ENCODE assay signal across 16 mouse cellular contexts in genomic region chr1:92069932-92070677, GRCm38 (mm10).
DNase-seq lines count a peak whose midpoint lies in the region; ATAC-seq and TF ChIP-seq lines count a peak whose summit lies in the region.
"Had no signal": no experiment of that assay in that cellular context is flagged by ENCODE, and none has a peak within 500 bp of the region (broad histone marks: within the 10 kb centered on the region; RNA-seq: fewer than 3 reads in every experiment).

No protein-coding gene starts in this region.

- H3K27me3 ChIP-seq in embryonic facial prominence, embryonic 11.5 days (ENCODE audit: control insufficient read depth, insufficient read depth, low read length), result no peaks in the 10 kb centered on the region
- H3K27me3 ChIP-seq in embryonic facial prominence, embryonic 10.5 days (replicated peaks; ENCODE audit: low read depth, poor library complexity, severe bottlenecking), result no peaks in the 10 kb centered on the region
- no peaks in the 10 kb centered on the region for H3K27me3 ChIP-seq in forebrain, embryonic 12.5 days
- no peaks in the 10 kb centered on the region for H3K27me3 ChIP-seq in hindbrain, embryonic 14.5 days (ENCODE audit: control insufficient read depth, insufficient read depth, low read length)
- no peaks in the 10 kb centered on the region for H3K27me3 ChIP-seq in neural tube, embryonic 12.5 days (replicated peaks)
- H3K27me3 ChIP-seq in intestine, postnatal 0 days (replicated peaks; ENCODE audit: control insufficient read depth, insufficient read depth, low read length), result no peaks in the 10 kb centered on the region
- no peaks in the 10 kb centered on the region for H3K27me3 ChIP-seq in kidney, adult 2 months (replicated peaks; ENCODE audit: control insufficient read depth, insufficient read depth, low read length)
- H3K27me3 ChIP-seq: Patski had no signal

- no peak for TF ChIP-seq POLR2A in kidney, adult 2 months (IDR thresholded peaks at IDR 0.05; ENCODE audit: low read depth, low read length)

- H3K9me3 ChIP-seq in embryonic facial prominence, embryonic 11.5 days (replicated peaks; ENCODE audit: control insufficient read depth, low read length), result no peaks in the 10 kb centered on the region
- no peaks in the 10 kb centered on the region for H3K9me3 ChIP-seq in embryonic facial prominence, embryonic 10.5 days
- H3K9me3 ChIP-seq in forebrain, embryonic 12.5 days, result no peaks in the 10 kb centered on the region
- H3K9me3 ChIP-seq in hindbrain, embryonic 14.5 days (ENCODE audit: control insufficient read depth, low read length), result no peaks in the 10 kb centered on the region
- no peaks in the 10 kb centered on the region for H3K9me3 ChIP-seq in neural tube, embryonic 12.5 days
- H3K9me3 ChIP-seq in intestine, postnatal 0 days (ENCODE audit: control insufficient read depth), result no peaks in the 10 kb centered on the region

- no peak for TF ChIP-seq CTCF in intestine, postnatal 0 days (IDR thresholded peaks at IDR 0.05; ENCODE audit: low read depth)
- TF ChIP-seq CTCF in kidney, adult 2 months (conservative IDR thresholded peaks at IDR 0.05; ENCODE audit: insufficient read depth, insufficient read length, low read depth, low read length), result no peak

- no peak overlapping the region for H3K9ac ChIP-seq in embryonic facial prominence, embryonic 11.5 days (replicated peaks; ENCODE audit: low read length)
- H3K9ac ChIP-seq in forebrain, embryonic 12.5 days, result no peak overlapping the region
- H3K9ac ChIP-seq in hindbrain, embryonic 14.5 days, result no peak overlapping the region
- no peak overlapping the region for H3K9ac ChIP-seq in neural tube, embryonic 12.5 days
- no peak overlapping the region for H3K9ac ChIP-seq in intestine, postnatal 0 days (ENCODE audit: low read depth, low read length)

- ATAC-seq in embryonic facial prominence, embryonic 11.5 days (replicated peaks; ENCODE audit: insufficient number of reproducible peaks, low FRiP score, low TSS enrichment, low read depth), result no peak
- ATAC-seq in forebrain, embryonic 12.5 days (ENCODE audit: low FRiP score), result peak; percentile 71
- ATAC-seq in hindbrain, embryonic 14.5 days (ENCODE audit: low FRiP score), result peak; percentile 34; the same call in 1 of the 2 replicates
- ATAC-seq in neural tube, embryonic 12.5 days (ENCODE audit: low FRiP score, low read depth), result peak; percentile 56; the same call in 1 of the 2 replicates
- no peak for ATAC-seq in intestine, postnatal 0 days
- ATAC-seq: Patski had no signal

- no peak overlapping the region for H3K27ac ChIP-seq in embryonic facial prominence, embryonic 11.5 days (replicated peaks; ENCODE audit: low read depth, low read length)
- H3K27ac ChIP-seq in embryonic facial prominence, embryonic 10.5 days (replicated peaks), result no peak overlapping the region
- H3K27ac ChIP-seq in forebrain, embryonic 12.5 days, result peak overlapping the region; percentile 65
- peak overlapping the region; percentile 50; the same call in 1 of the 2 replicates for H3K27ac ChIP-seq in hindbrain, embryonic 14.5 days
- no peak overlapping the region for H3K27ac ChIP-seq in neural tube, embryonic 12.5 days
- no peak overlapping the region for H3K27ac ChIP-seq in intestine, postnatal 0 days (ENCODE audit: low read depth, low read length)
- no peak overlapping the region for H3K27ac ChIP-seq in kidney, adult 2 months (ENCODE audit: insufficient read depth, low read depth, low read length)
- H3K27ac ChIP-seq: gastrocnemius, adult 2 months; macrophage had no signal

- H3K4me1 ChIP-seq in embryonic facial prominence, embryonic 11.5 days (ENCODE audit: control insufficient read depth, insufficient read depth, low read length), result no peaks in the 10 kb centered on the region
- no peaks in the 10 kb centered on the region for H3K4me1 ChIP-seq in embryonic facial prominence, embryonic 10.5 days
- H3K4me1 ChIP-seq in forebrain, embryonic 12.5 days, result peaks cover 13% of the 10 kb centered on the region
- H3K4me1 ChIP-seq in hindbrain, embryonic 14.5 days (replicated peaks; ENCODE audit: control insufficient read depth, insufficient read depth, low read length), result peaks cover 6% of the 10 kb centered on the region
- no peaks in the 10 kb centered on the region for H3K4me1 ChIP-seq in neural tube, embryonic 12.5 days
- H3K4me1 ChIP-seq in intestine, postnatal 0 days (replicated peaks; ENCODE audit: control insufficient read depth, insufficient read depth, low read length), result no peaks in the 10 kb centered on the region
- no peaks in the 10 kb centered on the region for H3K4me1 ChIP-seq in kidney, adult 2 months (ENCODE audit: control insufficient read depth, insufficient read depth, low read length)

- no peak overlapping the region for H3K4me2 ChIP-seq in embryonic facial prominence, embryonic 11.5 days (ENCODE audit: low read depth, low read length)
- H3K4me2 ChIP-seq in forebrain, embryonic 12.5 days, result no peak overlapping the region
- no peak overlapping the region for H3K4me2 ChIP-seq in hindbrain, embryonic 14.5 days (replicated peaks)
- no peak overlapping the region for H3K4me2 ChIP-seq in neural tube, embryonic 12.5 days (replicated peaks)
- H3K4me2 ChIP-seq in intestine, postnatal 0 days (replicated peaks; ENCODE audit: low read depth), result no peak overlapping the region

- H3K4me3 ChIP-seq in embryonic facial prominence, embryonic 11.5 days (ENCODE audit: low read depth, low read length), result no peak overlapping the region
- H3K4me3 ChIP-seq in embryonic facial prominence, embryonic 10.5 days, result no peak overlapping the region
- H3K4me3 ChIP-seq in forebrain, embryonic 12.5 days (replicated peaks), result no peak overlapping the region
- H3K4me3 ChIP-seq in hindbrain, embryonic 14.5 days (replicated peaks; ENCODE audit: low read length), result no peak overlapping the region
- no peak overlapping the region for H3K4me3 ChIP-seq in neural tube, embryonic 12.5 days
- H3K4me3 ChIP-seq in intestine, postnatal 0 days (ENCODE audit: low read depth, low read length), result no peak overlapping the region
- no peak overlapping the region for H3K4me3 ChIP-seq in kidney, adult 2 months (ENCODE audit: insufficient read depth, low read depth, low read length)
- H3K4me3 ChIP-seq: erythroblast, embryonic 14.5 days; gastrocnemius, adult 2 months; myocyte had no signal

- WGBS in embryonic facial prominence, embryonic 11.5 days, result 70% methylated on average over 2 of the region's 2 CpGs
- 55% methylated on average over 2 of the region's 2 CpGs for WGBS in embryonic facial prominence, embryonic 10.5 days
- 6% methylated on average over 2 of the region's 2 CpGs for WGBS in forebrain, embryonic 12.5 days
- 19% methylated on average over 2 of the region's 2 CpGs for WGBS in hindbrain, embryonic 14.5 days
- WGBS in neural tube, embryonic 12.5 days, result 7% methylated on average over 2 of the region's 2 CpGs
- 70% methylated on average over 2 of the region's 2 CpGs for WGBS in intestine, postnatal 0 days
- 74% methylated on average over 2 of the region's 2 CpGs for WGBS in kidney, adult 2 months

- peak; percentile 18 for DNase-seq in embryonic facial prominence, embryonic 11.5 days (ENCODE audit: low spot score)
- no peak for DNase-seq in embryonic facial prominence, embryonic 10.5 days (ENCODE audit: low spot score)
- no peak for DNase-seq in hindbrain, embryonic 14.5 days (ENCODE audit: low spot score)
- no peak for DNase-seq in kidney, adult 2 months
- DNase-seq in frontal cortex, postnatal 25 days (ENCODE audit: low spot score in 2 of 2), result no peak
- DNase-seq: cerebellum, postnatal 25 days; gastrocnemius, adult 2 months; kidney, adult 11 months; lung, adult 18-20 months had no signal

- H3K36me3 ChIP-seq in embryonic facial prominence, embryonic 11.5 days (replicated peaks; ENCODE audit: control insufficient read depth, insufficient read depth, low read depth, low read length), result no peaks in the 10 kb centered on the region
- H3K36me3 ChIP-seq in embryonic facial prominence, embryonic 10.5 days (replicated peaks), result no peaks in the 10 kb centered on the region
- H3K36me3 ChIP-seq in forebrain, embryonic 12.5 days (replicated peaks), result no peaks in the 10 kb centered on the region
- H3K36me3 ChIP-seq in hindbrain, embryonic 14.5 days (replicated peaks; ENCODE audit: control insufficient read depth, insufficient read depth), result no peaks in the 10 kb centered on the region
- no peaks in the 10 kb centered on the region for H3K36me3 ChIP-seq in neural tube, embryonic 12.5 days
- no peaks in the 10 kb centered on the region for H3K36me3 ChIP-seq in intestine, postnatal 0 days (ENCODE audit: control insufficient read depth, insufficient read depth)
- H3K36me3 ChIP-seq in kidney, adult 2 months (ENCODE audit: control insufficient read depth, insufficient read depth, low read length), result no peaks in the 10 kb centered on the region

Comparison
In these comparisons a context has a peak if more than half of its experiments do, and no peak if none do; other contexts are left out.
1. ATAC-seq: peak in forebrain, embryonic 12.5 days (single experiment), hindbrain, embryonic 14.5 days (single experiment) and neural tube, embryonic 12.5 days (single experiment); none in embryonic facial prominence, embryonic 11.5 days (single experiment) and intestine, postnatal 0 days (single experiment).
2. H3K27ac ChIP-seq: peak in forebrain, embryonic 12.5 days (single experiment) and hindbrain, embryonic 14.5 days (single experiment); none in embryonic facial prominence, embryonic 11.5 days (single experiment), embryonic facial prominence, embryonic 10.5 days (single experiment), neural tube, embryonic 12.5 days (single experiment), intestine, postnatal 0 days (single experiment) and kidney, adult 2 months (single experiment).